Mouse (Mus musculus): Measurements from ENCODE around the gene Fam217b.

- TF ChIP-seq POLR2A (IDR thresholded peaks at IDR 0.05; ENCODE audit: insufficient read depth, low read depth, low read length) (no peak), CTCF (IDR thresholded peaks at IDR 0.05; ENCODE audit: insufficient read depth, low read depth, low read length) (no peak)
These were observed 14.4 kb downstream of the Fam217b start for GRCm38 (mm10) chr2:178428676-178429075.

All from olfactory bulb, adult 2 months (tissue).